Mouse (Mus musculus): ENCODE measurements around the gene B3gntl1.

The B3gntl1 gene

GRCm38 (mm10) chr11:121698381-121698955 is 25.5 kb upstream of the B3gntl1 start:
- no peaks in the 10 kb centered on the region for H3K27me3 ChIP-seq (ENCODE audit: control insufficient read depth, insufficient read depth, low read length, poor library complexity, severe bottlenecking)
- H3K36me3 ChIP-seq (ENCODE audit: control insufficient read depth, insufficient read depth, low read length, poor library complexity, severe bottlenecking), result no peaks in the 10 kb centered on the region
- DNase-seq (ENCODE audit: low read depth, low spot score), result no peak

GRCm38 (mm10) chr11:121697271-121697670 is 24.3 kb upstream of the B3gntl1 start:
- DNase-seq (ENCODE audit: low read depth, low spot score), result no peak
- no peaks in the 10 kb centered on the region for H3K36me3 ChIP-seq (ENCODE audit: control insufficient read depth, insufficient read depth, low read length, poor library complexity, severe bottlenecking)
- no peaks in the 10 kb centered on the region for H3K27me3 ChIP-seq (ENCODE audit: control insufficient read depth, insufficient read depth, low read length, poor library complexity, severe bottlenecking)

GRCm38 (mm10) chr11:121695304-121696064 is 22.5 kb upstream of the B3gntl1 start:
- Histone ChIP-seq H3K36me3 (ENCODE audit: control insufficient read depth, insufficient read depth, low read length, poor library complexity, severe bottlenecking) (no peaks in the 10 kb centered on the region), H3K27me3 (ENCODE audit: control insufficient read depth, insufficient read depth, low read length, poor library complexity, severe bottlenecking) (no peaks in the 10 kb centered on the region)
- DNase-seq (ENCODE audit: low read depth, low spot score), result no peak

GRCm38 (mm10) chr11:121688024-121688423 is 15.1 kb upstream of the B3gntl1 start:
- no peak for DNase-seq (ENCODE audit: low read depth, low spot score)
- Histone ChIP-seq H3K36me3 (ENCODE audit: control insufficient read depth, insufficient read depth, low read length, poor library complexity, severe bottlenecking) (no peaks in the 10 kb centered on the region), H3K27me3 (ENCODE audit: control insufficient read depth, insufficient read depth, low read length, poor library complexity, severe bottlenecking) (no peaks in the 10 kb centered on the region)

GRCm38 (mm10) chr11:121686674-121687073 is 13.7 kb upstream of the B3gntl1 start:
- no peaks in the 10 kb centered on the region for H3K27me3 ChIP-seq (ENCODE audit: control insufficient read depth, insufficient read depth, low read length, poor library complexity, severe bottlenecking)
- DNase-seq (ENCODE audit: low read depth, low spot score), result no peak
- H3K36me3 ChIP-seq (ENCODE audit: control insufficient read depth, insufficient read depth, low read length, poor library complexity, severe bottlenecking), result no peaks in the 10 kb centered on the region

GRCm38 (mm10) chr11:121686091-121686490 is 13.1 kb upstream of the B3gntl1 start:
- DNase-seq (ENCODE audit: low read depth, low spot score), result no peak
- Histone ChIP-seq H3K36me3 (ENCODE audit: control insufficient read depth, insufficient read depth, low read length, poor library complexity, severe bottlenecking) (no peaks in the 10 kb centered on the region), H3K27me3 (ENCODE audit: control insufficient read depth, insufficient read depth, low read length, poor library complexity, severe bottlenecking) (no peaks in the 10 kb centered on the region)

GRCm38 (mm10) chr11:121685491-121686001 is 12.6 kb upstream of the B3gntl1 start:
- Histone ChIP-seq H3K27me3 (ENCODE audit: control insufficient read depth, insufficient read depth, low read length, poor library complexity, severe bottlenecking) (no peaks in the 10 kb centered on the region), H3K36me3 (ENCODE audit: control insufficient read depth, insufficient read depth, low read length, poor library complexity, severe bottlenecking) (no peaks in the 10 kb centered on the region)
- DNase-seq (ENCODE audit: low read depth, low spot score), result no peak

GRCm38 (mm10) chr11:121683243-121683642 is 10.3 kb upstream of the B3gntl1 start:
- Histone ChIP-seq H3K36me3 (ENCODE audit: control insufficient read depth, insufficient read depth, low read length, poor library complexity, severe bottlenecking) (no peaks in the 10 kb centered on the region), H3K27me3 (ENCODE audit: control insufficient read depth, insufficient read depth, low read length, poor library complexity, severe bottlenecking) (no peaks in the 10 kb centered on the region)
- no peak for DNase-seq (ENCODE audit: low read depth, low spot score)

GRCm38 (mm10) chr11:121680750-121681149 is 7.8 kb upstream of the B3gntl1 start:
- peak; percentile 43 for DNase-seq (ENCODE audit: low read depth, low spot score)
- H3K36me3 ChIP-seq (ENCODE audit: control insufficient read depth, insufficient read depth, low read length, poor library complexity, severe bottlenecking), result no peaks in the 10 kb centered on the region
- H3K27me3 ChIP-seq (ENCODE audit: control insufficient read depth, insufficient read depth, low read length, poor library complexity, severe bottlenecking), result no peaks in the 10 kb centered on the region

GRCm38 (mm10) chr11:121679581-121679980 is 6.6 kb upstream of the B3gntl1 start:
- H3K27me3 ChIP-seq (ENCODE audit: control insufficient read depth, insufficient read depth, low read length, poor library complexity, severe bottlenecking), result no peaks in the 10 kb centered on the region
- no peaks in the 10 kb centered on the region for H3K36me3 ChIP-seq (ENCODE audit: control insufficient read depth, insufficient read depth, low read length, poor library complexity, severe bottlenecking)
- no peak for DNase-seq (ENCODE audit: low read depth, low spot score)

- DNase-seq (ENCODE audit: low read depth, low spot score), result no peak
- Histone ChIP-seq H3K36me3 (ENCODE audit: control insufficient read depth, insufficient read depth, low read length, poor library complexity, severe bottlenecking) (no peaks in the 10 kb centered on the region), H3K27me3 (ENCODE audit: control insufficient read depth, insufficient read depth, low read length, poor library complexity, severe bottlenecking) (no peaks in the 10 kb centered on the region)
Measured at GRCm38 (mm10) chr11:121676836-121677235, 3.9 kb upstream of the B3gntl1 start.

- Histone ChIP-seq H3K36me3 (ENCODE audit: control insufficient read depth, insufficient read depth, low read length, poor library complexity, severe bottlenecking) (no peaks in the 10 kb centered on the region), H3K27me3 (ENCODE audit: control insufficient read depth, insufficient read depth, low read length, poor library complexity, severe bottlenecking) (no peaks in the 10 kb centered on the region)
- DNase-seq (ENCODE audit: low read depth, low spot score), result no peak
Measured at GRCm38 (mm10) chr11:121673629-121674028, 676 bp upstream of the B3gntl1 start.

- no peaks in the 10 kb centered on the region for H3K36me3 ChIP-seq (ENCODE audit: control insufficient read depth, insufficient read depth, low read length, poor library complexity, severe bottlenecking)
- no peaks in the 10 kb centered on the region for H3K27me3 ChIP-seq (ENCODE audit: control insufficient read depth, insufficient read depth, low read length, poor library complexity, severe bottlenecking)
- no peak for DNase-seq (ENCODE audit: low read depth, low spot score)
Measured at GRCm38 (mm10) chr11:121672312-121672989, 502 bp downstream of the B3gntl1 start.

GRCm38 (mm10) chr11:121670926-121671325 is 2.0 kb downstream of the B3gntl1 start:
- Histone ChIP-seq H3K27me3 (ENCODE audit: control insufficient read depth, insufficient read depth, low read length, poor library complexity, severe bottlenecking) (no peaks in the 10 kb centered on the region), H3K36me3 (ENCODE audit: control insufficient read depth, insufficient read depth, low read length, poor library complexity, severe bottlenecking) (no peaks in the 10 kb centered on the region)
- DNase-seq (ENCODE audit: low read depth, low spot score), result no peak

GRCm38 (mm10) chr11:121668776-121669175 is 4.2 kb downstream of the B3gntl1 start:
- DNase-seq (ENCODE audit: low read depth, low spot score), result no peak
- Histone ChIP-seq H3K36me3 (ENCODE audit: control insufficient read depth, insufficient read depth, low read length, poor library complexity, severe bottlenecking) (no peaks in the 10 kb centered on the region), H3K27me3 (ENCODE audit: control insufficient read depth, insufficient read depth, low read length, poor library complexity, severe bottlenecking) (no peaks in the 10 kb centered on the region)
